Mouse (Mus musculus): Measurements from ENCODE around the gene Actb.
A peak's percentile ranks its signal among the peaks of the same experiment; 100 is the strongest.

The Actb gene

GRCm38 (mm10) chr5:142906532-142907047 is at the start of gene Actb:
Actb (minus strand) TSS chr5:142906754.
- peak; percentile 96 to 97 for DNase-seq (ENCODE audit: low spot score in 2 of 2)

GRCm38 (mm10) chr5:142953641-142954040 is 47.1 kb upstream of the Actb start:
- DNase-seq (ENCODE audit: low spot score in 2 of 2), result no peak

- DNase-seq (ENCODE audit: low spot score in 2 of 2), result no peak
Measured at GRCm38 (mm10) chr5:142950405-142950804, 43.9 kb upstream of the Actb start.

GRCm38 (mm10) chr5:142949580-142949979 is 43.0 kb upstream of the Actb start:
- DNase-seq (ENCODE audit: low spot score in 2 of 2), result no peak

- DNase-seq (ENCODE audit: low spot score in 2 of 2), result no peak
Measured at GRCm38 (mm10) chr5:142947460-142947859, 40.9 kb upstream of the Actb start.

- DNase-seq (ENCODE audit: low spot score in 2 of 2), result no peak
Measured at GRCm38 (mm10) chr5:142944979-142945682, 38.6 kb upstream of the Actb start.

- no peak for DNase-seq (ENCODE audit: low spot score in 2 of 2)
Measured at GRCm38 (mm10) chr5:142940393-142940792, 33.8 kb upstream of the Actb start.

GRCm38 (mm10) chr5:142937956-142938727 is 31.6 kb upstream of the Actb start:
- peak in 1 of 2 experiments; percentile 58 for DNase-seq (ENCODE audit: low spot score in 2 of 2)

- peak; percentile 63 to 77 for DNase-seq (ENCODE audit: low spot score in 2 of 2)
Measured at GRCm38 (mm10) chr5:142936336-142936719, 29.8 kb upstream of the Actb start.

GRCm38 (mm10) chr5:142935642-142936335 is 29.2 kb upstream of the Actb start:
- DNase-seq (ENCODE audit: low spot score in 2 of 2), result peak; percentile 61 to 75

GRCm38 (mm10) chr5:142932731-142933130 is 26.2 kb upstream of the Actb start:
- no peak for DNase-seq (ENCODE audit: low spot score in 2 of 2)

- DNase-seq (ENCODE audit: low spot score in 2 of 2), result peak; percentile 86 to 91
Measured at GRCm38 (mm10) chr5:142932084-142932685, 25.6 kb upstream of the Actb start.

- DNase-seq (ENCODE audit: low spot score in 2 of 2), result no peak
Measured at GRCm38 (mm10) chr5:142931241-142931745, 24.7 kb upstream of the Actb start.

GRCm38 (mm10) chr5:142929400-142929752 is 22.8 kb upstream of the Actb start:
- DNase-seq (ENCODE audit: low spot score in 2 of 2), result no peak

- peak; percentile 94 for DNase-seq (ENCODE audit: low spot score in 2 of 2)
Measured at GRCm38 (mm10) chr5:142928749-142929399, 22.3 kb upstream of the Actb start.

GRCm38 (mm10) chr5:142927341-142927930 is 20.9 kb upstream of the Actb start:
- DNase-seq (ENCODE audit: low spot score in 2 of 2), result no peak

- no peak for DNase-seq (ENCODE audit: low spot score in 2 of 2)
Measured at GRCm38 (mm10) chr5:142926940-142927228, 20.3 kb upstream of the Actb start.

GRCm38 (mm10) chr5:142926204-142926939 is 19.8 kb upstream of the Actb start:
- peak; percentile 49 to 62 for DNase-seq (ENCODE audit: low spot score in 2 of 2)

GRCm38 (mm10) chr5:142924336-142924959 is 17.9 kb upstream of the Actb start:
- DNase-seq (ENCODE audit: low spot score in 2 of 2), result no peak

GRCm38 (mm10) chr5:142923781-142924180 is 17.2 kb upstream of the Actb start:
- no peak for DNase-seq (ENCODE audit: low spot score in 2 of 2)
